Mouse (Mus musculus): ENCODE data around the gene Slx4ip. TPM values are rescaled to one million over a fixed set of nuclear protein-coding genes. Genes with fewer than 3 reads are reported as not detected.

The Slx4ip gene
- polyA plus RNA-seq, 1 experiment from 2014 or later, result 7.2 TPM

Other genes starting within 250 kb of the Slx4ip start
- 5.1 and 7.5 TPM in 2 replicates for gene Snap25, start 177.8 kb upstream of the Slx4ip start, polyA plus RNA-seq (2015; fragmentation: Nextera tagmentation; extraction: Ambion mirVana)
- 39.2 and 40.6 TPM in 2 replicates for gene AL731706.2, start 5.5 kb upstream of the Slx4ip start, polyA plus RNA-seq (2015; fragmentation: Nextera tagmentation; extraction: Ambion mirVana)
- 27.8 and 32.4 TPM in 2 replicates for gene AL731706.1, start 171 bp downstream of the Slx4ip start, polyA plus RNA-seq (2015; fragmentation: Nextera tagmentation; extraction: Ambion mirVana)
- gene Mkks, start 171 bp downstream of the Slx4ip start, polyA plus RNA-seq (2015; fragmentation: Nextera tagmentation; extraction: Ambion mirVana), result 12.3 and 14.2 TPM in 2 replicates
- gene Jag1, start 225.4 kb downstream of the Slx4ip start, polyA plus RNA-seq (2015; fragmentation: Nextera tagmentation; extraction: Ambion mirVana), result 30.9 and 32.2 TPM in 2 replicates

All from embryonic facial prominence, embryonic 15.5 days (tissue).